Mouse (Mus musculus) T-cell, adult 2 months (primary cell): Measurements from ENCODE around the gene Tesmin.

Experiments
- DNase-seq: peaks from one replicate; pipeline ENCODE4 v3.0.0; 2022; ENCODE audit warnings: low spot score

Gene Tesmin

DNA sequence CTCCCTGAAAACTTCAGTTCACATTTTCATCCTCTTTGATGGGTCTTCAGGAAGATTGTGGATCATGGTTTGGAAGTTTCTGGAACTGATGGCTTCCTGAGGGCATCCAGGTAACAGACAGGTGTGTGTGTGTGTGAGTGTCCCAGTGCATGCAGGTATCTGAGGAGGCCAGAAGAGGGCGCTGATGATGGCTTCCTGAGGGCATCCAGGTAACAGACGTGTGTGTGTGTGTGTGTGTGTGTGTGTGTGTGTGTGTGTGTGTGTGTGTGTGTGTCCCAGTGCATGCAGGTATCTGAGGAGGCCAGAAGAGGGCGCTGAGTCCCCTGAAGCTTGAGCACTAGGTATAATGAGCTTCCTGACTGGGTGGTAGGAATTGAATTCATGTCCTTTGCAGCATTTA, 58.7 kb downstream of the Tesmin start:
- DNase-seq: no peak

- DNase-seq: no peak
Observed at GRCm38 (mm10) chr19:3449248-3449647, 60.6 kb downstream of the Tesmin start.

GRCm38 (mm10) chr19:3450714-3451113, 62.1 kb downstream of the Tesmin start:
- no peak for DNase-seq

GRCm38 (mm10) chr19:3451170-3451569, 62.5 kb downstream of the Tesmin start:
- peak; percentile 65 for DNase-seq

DNA sequence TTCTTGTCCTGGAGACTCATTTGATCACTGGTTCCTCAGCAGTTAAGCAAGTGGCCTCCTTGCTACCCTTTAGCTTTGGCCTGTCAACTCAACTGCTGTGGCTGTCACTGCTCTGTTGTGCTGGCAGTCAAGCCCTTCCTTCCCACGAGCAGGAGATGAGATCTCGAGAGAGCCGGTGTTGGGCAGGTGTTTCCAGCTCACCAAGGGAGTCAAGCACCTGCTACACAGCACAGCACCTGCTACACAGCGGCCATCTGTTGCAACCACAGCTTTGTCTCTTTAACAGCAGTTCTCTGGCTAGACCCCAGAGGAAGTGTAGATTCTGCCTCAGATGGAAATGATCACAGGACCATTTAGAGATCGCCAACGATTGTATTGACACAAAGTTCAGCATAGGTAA, 63.0 kb downstream of the Tesmin start:
- peak; percentile 27 for DNase-seq
